Mouse (Mus musculus) lung, adult 2 months (tissue): Measurements from ENCODE around the gene 4930412O13Rik. TPM values are rescaled to one million over a fixed set of nuclear protein-coding genes. Genes with fewer than 3 reads are reported as not detected.

Source experiments
- DNase-seq: peaks from one replicate; pipeline ENCODE4 v3.0.0; 2022
- H3K4me1 ChIP-seq: fragments of 200-500 bp; 2 replicates; pipeline ENCODE4 v1.6.1; 2011; ENCODE audit warnings: low read length; ENCODE audit not compliant: control insufficient read depth, insufficient read depth
- H3K4me3 ChIP-seq: fragments of 200-500 bp; replicated peaks from 2 replicates; pipeline ENCODE3; 2011; ENCODE audit warnings: low read depth, mild to moderate bottlenecking, control low read depth, low read length; ENCODE audit errors: extremely low read depth
- CTCF ChIP-seq: fragments of 200-500 bp; IDR thresholded peaks from 2 replicates; pipeline ENCODE4 v1.5.1; 2011; ENCODE audit warnings: mild to moderate bottlenecking, low read length, control low read depth; ENCODE audit not compliant: insufficient read depth
- POLR2A ChIP-seq: fragments of 200-500 bp; IDR thresholded peaks from 2 replicates; pipeline ENCODE4 v1.6.1; 2011; ENCODE audit warnings: low read depth, mild to moderate bottlenecking, control low read depth, low read length, borderline replicate concordance; ENCODE audit errors: extremely low read depth
- WGBS: fragments of 180-500 bp; shearing (Covaris S2); methylation state at CpG from one replicate; pipeline ENCODE4 v1.1.7; 2018; 5-methylcytosine and 5-hydroxymethylcytosine counted together
- polyA plus RNA-seq: library from polyadenylated mRNA; depleted of rRNA; stranded (reverse); fragments of >200 nt; gene quantifications from 2 replicates; pipeline ENCODE4 v1.2.3, GENCODE M21; 2012; rRNA removed

The 4930412O13Rik gene
- not detected in 2 replicates for polyA plus RNA-seq

DNA sequence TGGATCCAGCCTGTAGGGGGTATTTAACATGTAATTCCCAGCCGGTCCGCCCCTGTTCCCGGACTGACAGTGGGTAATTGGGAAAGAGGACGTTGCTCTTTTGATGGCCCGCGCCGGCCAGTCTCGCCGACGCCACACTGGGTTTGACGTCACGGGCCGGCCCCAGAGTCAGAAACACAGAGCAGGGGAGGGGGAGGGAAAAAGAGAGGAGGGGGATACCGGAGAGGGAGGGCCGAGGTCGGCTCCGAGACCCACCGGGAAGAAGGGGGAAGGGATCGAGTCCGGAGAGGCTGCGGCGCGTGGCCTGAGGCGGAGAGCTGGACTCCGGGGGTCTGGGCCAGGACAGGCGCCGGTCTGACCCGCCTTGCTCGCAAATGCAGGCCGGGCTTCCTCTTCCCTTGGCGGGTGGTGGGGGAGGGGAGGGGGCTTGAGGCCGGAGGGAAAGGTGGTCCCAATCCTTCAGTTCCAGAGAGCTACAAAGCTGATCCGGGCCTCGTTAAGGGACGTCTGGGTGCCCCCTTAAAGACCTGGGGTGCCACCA, at the start of gene 4930412O13Rik:
4930412O13Rik (plus strand) TSS at position 202 of the 541 bp plus-strand sequence.
- TF ChIP-seq POLR2A (no peak), CTCF (no peak)
- DNase-seq: no peak
- no peaks in the 10 kb centered on the region for H3K4me1 ChIP-seq
- H3K4me3 ChIP-seq: no peak within 1 kb of the TSS
- WGBS: 6% methylated on average over 35 of the region's 35 CpGs

- no peaks in the 10 kb centered on the region; the same call in 1 of the 2 replicates for H3K4me1 ChIP-seq
- DNase-seq: no peak
- TF ChIP-seq CTCF: no peak
- no peak for TF ChIP-seq POLR2A
- no peak overlapping the region for H3K4me3 ChIP-seq
- WGBS: 69% methylated on average over 7 of the region's 7 CpGs
Observed at GRCm38 (mm10) chr2:9833712-9834111, 47.3 kb upstream of the 4930412O13Rik start.

DNA sequence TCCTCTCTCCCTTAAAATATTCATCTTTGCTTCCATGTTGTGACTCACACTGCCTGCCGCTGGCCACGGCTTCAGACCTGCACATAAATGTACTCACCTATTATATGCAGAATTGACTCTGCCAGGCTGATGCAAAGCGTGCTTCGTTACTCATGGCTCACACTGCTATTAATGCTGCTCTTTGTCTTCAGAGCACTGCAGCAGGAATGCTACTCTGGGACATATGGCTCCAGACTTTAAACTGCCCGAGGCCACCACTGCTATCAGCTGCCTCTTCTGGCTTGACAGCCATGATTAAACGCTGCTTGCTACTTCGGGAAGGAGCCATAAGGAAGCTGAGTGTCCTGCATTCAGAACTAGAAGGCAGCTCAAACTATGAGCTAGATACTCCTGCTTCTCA, 45.9 kb upstream of the 4930412O13Rik start:
- WGBS: 69% methylated on average over 7 of the region's 7 CpGs
- Histone ChIP-seq H3K4me1 (no peaks in the 10 kb centered on the region; the same call in 1 of the 2 replicates), H3K4me3 (no peak overlapping the region)
- DNase-seq: no peak
- TF ChIP-seq CTCF: no peak
- no peak for TF ChIP-seq POLR2A

- H3K4me1 ChIP-seq: peaks cover 3% of the 10 kb centered on the region; the same call in 1 of the 2 replicates
- no peak for TF ChIP-seq POLR2A
- no peak for TF ChIP-seq CTCF
- WGBS: 45% methylated on average over 13 of the region's 13 CpGs
- no peak overlapping the region for H3K4me3 ChIP-seq
- DNase-seq: no peak
Observed at GRCm38 (mm10) chr2:9852851-9853576, 28.0 kb upstream of the 4930412O13Rik start.

- H3K4me1 ChIP-seq: peaks cover 3% of the 10 kb centered on the region; the same call in 1 of the 2 replicates
- WGBS: 62% methylated on average over 4 of the region's 4 CpGs
- no peak for TF ChIP-seq POLR2A
- TF ChIP-seq CTCF: no peak
Observed at GRCm38 (mm10) chr2:9855861-9856260, 25.2 kb upstream of the 4930412O13Rik start.

DNA sequence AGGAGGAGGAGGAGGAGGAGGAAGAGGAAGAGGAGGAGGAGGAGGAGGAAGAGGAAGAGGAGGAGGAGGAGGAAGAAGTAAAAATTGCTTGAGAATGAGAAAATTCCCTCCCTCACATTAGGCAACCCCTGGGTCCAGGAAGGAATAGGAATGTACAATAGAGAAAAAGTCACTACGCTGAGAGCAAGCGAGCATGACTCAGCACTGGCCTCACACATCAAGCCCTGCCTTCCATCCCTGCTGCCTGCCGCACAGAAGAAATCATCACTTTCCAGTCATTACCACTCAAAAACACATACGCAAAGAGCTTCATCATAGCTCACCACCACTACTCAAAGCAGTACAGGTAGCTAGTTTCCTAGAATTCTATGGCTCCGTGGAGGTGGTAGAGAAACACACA, 20.4 kb upstream of the 4930412O13Rik start:
- TF ChIP-seq POLR2A (no peak), CTCF (no peak)
- WGBS: 74% methylated on average over 5 of the region's 5 CpGs
- DNase-seq: no peak
- H3K4me1 ChIP-seq: no peaks in the 10 kb centered on the region
- H3K4me3 ChIP-seq: no peak overlapping the region

More at GRCm38 (mm10) chr2:9855861-9856260, 25.2 kb upstream of the 4930412O13Rik start:
- DNase-seq: no peak
- H3K4me3 ChIP-seq: no peak overlapping the region

- Histone ChIP-seq H3K4me3 (no peak overlapping the region), H3K4me1 (0 out of 2 replicates have a peak, but pooled peaks cover 2% of the 10 kb centered on the region)
- DNase-seq: no peak
- 36% methylated on average over 12 of the region's 12 CpGs for WGBS
- no peak for TF ChIP-seq POLR2A
- TF ChIP-seq CTCF: no peak
Observed at GRCm38 (mm10) chr2:9867092-9867825, 13.8 kb upstream of the 4930412O13Rik start.

DNA sequence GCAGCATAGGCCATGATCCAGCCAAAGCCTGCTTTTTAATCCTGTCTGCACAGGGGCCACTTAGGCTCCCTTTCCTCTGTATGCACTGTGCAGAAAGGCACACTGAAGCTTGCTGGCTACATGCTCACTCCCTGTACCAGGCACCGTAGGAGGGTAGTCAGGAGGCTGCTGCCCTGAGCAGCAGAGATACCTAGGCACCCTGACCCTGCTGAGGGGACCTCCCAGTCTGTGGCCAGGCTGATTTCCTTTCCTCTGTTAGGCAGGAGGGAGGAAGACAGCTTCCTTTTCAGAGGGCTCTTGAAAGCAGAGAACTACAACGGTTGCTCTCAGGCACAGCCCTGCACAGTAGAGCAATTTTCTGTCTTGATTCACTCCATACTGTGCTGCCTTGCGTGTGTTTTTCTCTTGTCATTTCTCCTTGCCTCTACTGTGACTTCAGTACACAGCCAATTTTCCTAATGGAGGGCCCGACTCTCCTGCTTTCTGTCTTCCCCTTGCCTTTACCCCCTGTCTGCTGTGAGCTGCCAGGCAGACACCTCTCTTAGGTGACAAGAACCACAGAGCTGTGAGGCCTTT, 9.8 kb upstream of the 4930412O13Rik start:
- TF ChIP-seq POLR2A (no peak), CTCF (no peak)
- Histone ChIP-seq H3K4me1 (0 out of 2 replicates have a peak, but pooled peaks cover 2% of the 10 kb centered on the region), H3K4me3 (no peak overlapping the region)
- DNase-seq: no peak
- WGBS: 50% methylated on average over 4 of the region's 4 CpGs

DNA sequence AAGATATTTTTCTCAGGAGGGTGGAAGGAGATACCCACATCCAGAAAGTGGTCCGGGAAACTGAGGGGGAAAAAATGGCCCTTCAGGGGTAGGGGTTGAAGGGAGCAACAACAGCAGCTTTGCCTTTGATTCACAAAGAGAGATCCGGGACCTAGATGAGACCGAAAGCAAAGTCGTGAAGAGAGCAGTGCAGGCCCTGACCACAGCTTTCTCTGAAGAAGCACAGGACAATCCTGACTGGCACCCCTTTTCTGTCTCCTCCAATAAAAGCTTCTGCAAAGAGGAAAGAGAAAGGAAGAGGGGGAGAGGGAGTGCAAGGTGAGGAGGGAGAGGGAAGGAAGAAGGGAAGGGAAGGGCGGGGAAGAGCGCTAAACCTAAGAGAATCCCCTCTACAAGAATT, 9.3 kb upstream of the 4930412O13Rik start:
- Histone ChIP-seq H3K4me3 (no peak overlapping the region), H3K4me1 (0 out of 2 replicates have a peak, but pooled peaks cover 2% of the 10 kb centered on the region)
- DNase-seq: no peak
- TF ChIP-seq POLR2A: no peak
- TF ChIP-seq CTCF: no peak
- 69% methylated on average over 6 of the region's 6 CpGs for WGBS
